ENCODE assay signal across 23 mouse cellular contexts in genomic region chr11:101151063-101151462, GRCm38 (mm10). TPM values are rescaled to one million over a fixed set of nuclear protein-coding genes. Genes with fewer than 3 reads are reported as not detected.
DNase-seq lines count a peak whose midpoint lies in the region; ATAC-seq and TF ChIP-seq lines count a peak whose summit lies in the region.
"Had no signal": no experiment of that assay in that cellular context is flagged by ENCODE, and none has a peak within 500 bp of the region (broad histone marks: within the 10 kb centered on the region; RNA-seq: fewer than 3 reads in every experiment).

No protein-coding gene starts in this region.

- H3K79me2 ChIP-seq in heart, adult 2 months (replicated peaks; ENCODE audit: control insufficient read depth, insufficient read depth, low read length): no peaks in the 10 kb centered on the region

- no peak for TF ChIP-seq POLR2A in heart, adult 2 months (IDR thresholded peaks at IDR 0.05; ENCODE audit: insufficient read depth, low read depth, low read length)

- no peak overlapping the region for H3K27ac ChIP-seq in heart, adult 2 months
- no peak overlapping the region for H3K27ac ChIP-seq in midbrain, embryonic 11.5 days (ENCODE audit: low read depth, low read length)
- no peak overlapping the region for H3K27ac ChIP-seq in midbrain, embryonic 15.5 days
- H3K27ac ChIP-seq in ES-E14 (ENCODE audit: insufficient read depth, low read depth, low read length, poor library complexity, severe bottlenecking): no peak overlapping the region
- no peak overlapping the region for H3K27ac ChIP-seq in stomach, postnatal 0 days (replicated peaks)
- H3K27ac ChIP-seq: embryonic facial prominence, embryonic 10.5 days; embryonic facial prominence, embryonic 12.5 days; forebrain, embryonic 13.5 days; forebrain, embryonic 15.5 days had no signal

- peaks cover under 1% of the 10 kb centered on the region; the same call in 1 of the 2 replicates for H3K4me1 ChIP-seq in heart, adult 2 months (ENCODE audit: control insufficient read depth, insufficient read depth, low read length)
- peaks cover 4% of the 10 kb centered on the region; the same call in 1 of the 2 replicates for H3K4me1 ChIP-seq in midbrain, embryonic 11.5 days (ENCODE audit: control insufficient read depth, insufficient read depth, low read length)
- H3K4me1 ChIP-seq in midbrain, embryonic 15.5 days: peaks cover 21% of the 10 kb centered on the region
- H3K4me1 ChIP-seq in ES-E14 (ENCODE audit: control insufficient read depth in 2 of 2, insufficient read depth in 2 of 2, low read length in 2 of 2, poor library complexity in 1 of 2): peaks cover 1 to 4% of the 10 kb centered on the region in 2 experiments; a peak in 2 of 4 replicates
- H3K4me1 ChIP-seq in stomach, postnatal 0 days (replicated peaks; ENCODE audit: control insufficient read depth, insufficient read depth): peaks cover 6% of the 10 kb centered on the region; the same call in 1 of the 2 replicates

- in situ Hi-C loops in ES-E14 (cut with MboI; ENCODE audit: low sequenced_read_pairs in 2 of 2, unreplicated experiment in 2 of 2): no loop called here

- intact Hi-C loops in heart, adult 2 months (cut with DNase I): no loop called here
- intact Hi-C loops in heart, postnatal 10 days (cut with DNase I): no loop called here

- no peak for ATAC-seq in midbrain, embryonic 11.5 days (ENCODE audit: low FRiP score)
- no peak for ATAC-seq in midbrain, embryonic 15.5 days (replicated peaks)
- no peak for ATAC-seq in stomach, postnatal 0 days (ENCODE audit: low FRiP score, low TSS enrichment)
- ATAC-seq: activated CD4-positive, CD25-positive, alpha-beta regulatory T cell, adult 4 months; forebrain, embryonic 13.5 days; forebrain, embryonic 15.5 days; forebrain, postnatal 0 days; Patski had no signal

- no peaks in the 10 kb centered on the region for H3K36me3 ChIP-seq in heart, adult 2 months (ENCODE audit: control insufficient read depth, insufficient read depth, low read length)
- H3K36me3 ChIP-seq in midbrain, embryonic 11.5 days (ENCODE audit: control insufficient read depth, insufficient read depth, low read length): no peaks in the 10 kb centered on the region
- H3K36me3 ChIP-seq in midbrain, embryonic 15.5 days (replicated peaks): no peaks in the 10 kb centered on the region
- H3K36me3 ChIP-seq in ES-E14 (ENCODE audit: control insufficient read depth, insufficient read depth, low read length, poor library complexity, severe bottlenecking): no peaks in the 10 kb centered on the region
- no peaks in the 10 kb centered on the region for H3K36me3 ChIP-seq in stomach, postnatal 0 days (ENCODE audit: control insufficient read depth, insufficient read depth, low read length)
- H3K36me3 ChIP-seq: embryonic facial prominence, embryonic 10.5 days; embryonic facial prominence, embryonic 12.5 days; forebrain, embryonic 15.5 days had no signal

- H3K9ac ChIP-seq in heart, adult 2 months (ENCODE audit: low read depth, low read length): no peak overlapping the region
- no peak overlapping the region for H3K9ac ChIP-seq in midbrain, embryonic 11.5 days (ENCODE audit: low read length)
- no peak overlapping the region for H3K9ac ChIP-seq in midbrain, embryonic 15.5 days
- H3K9ac ChIP-seq in ES-E14 (ENCODE audit: insufficient read depth, low read depth, low read length, poor library complexity, severe bottlenecking): no peak overlapping the region
- no peak overlapping the region for H3K9ac ChIP-seq in stomach, postnatal 0 days (ENCODE audit: low read length)
- H3K9ac ChIP-seq: embryonic facial prominence, embryonic 12.5 days; forebrain, embryonic 13.5 days; forebrain, embryonic 15.5 days; forebrain, postnatal 0 days had no signal

- no peaks in the 10 kb centered on the region for H3K27me3 ChIP-seq in heart, adult 2 months (ENCODE audit: control insufficient read depth, insufficient read depth, low read length)
- H3K27me3 ChIP-seq in midbrain, embryonic 11.5 days (ENCODE audit: control insufficient read depth, insufficient read depth, low read length): no peaks in the 10 kb centered on the region; the same call in 1 of the 2 replicates
- no peaks in the 10 kb centered on the region for H3K27me3 ChIP-seq in midbrain, embryonic 15.5 days (replicated peaks)
- H3K27me3 ChIP-seq in stomach, postnatal 0 days (ENCODE audit: control insufficient read depth, insufficient read depth, low read length): no peaks in the 10 kb centered on the region
- H3K27me3 ChIP-seq: embryonic facial prominence, embryonic 12.5 days; forebrain, embryonic 15.5 days; Patski had no signal

- H3K9me3 ChIP-seq in midbrain, embryonic 11.5 days (ENCODE audit: control insufficient read depth, low read length): no peaks in the 10 kb centered on the region
- H3K9me3 ChIP-seq in midbrain, embryonic 15.5 days: no peaks in the 10 kb centered on the region
- H3K9me3 ChIP-seq in ES-E14 (ENCODE audit: control insufficient read depth, insufficient read depth, low read depth, low read length): no peaks in the 10 kb centered on the region
- no peaks in the 10 kb centered on the region for H3K9me3 ChIP-seq in stomach, postnatal 0 days (ENCODE audit: control insufficient read depth, low read length)
- H3K9me3 ChIP-seq: embryonic facial prominence, embryonic 10.5 days; embryonic facial prominence, embryonic 12.5 days; forebrain, embryonic 13.5 days; forebrain, embryonic 15.5 days had no signal

- 59% methylated on average over 2 of the region's 2 CpGs for WGBS in heart, adult 2 months
- WGBS in midbrain, embryonic 11.5 days: 50% methylated on average over 2 of the region's 2 CpGs
- 51% methylated on average over 2 of the region's 2 CpGs for WGBS in midbrain, embryonic 15.5 days
- WGBS in stomach, postnatal 0 days: 51% methylated on average over 2 of the region's 2 CpGs

- H3K4me3 ChIP-seq in heart, adult 2 months: no peak overlapping the region
- H3K4me3 ChIP-seq in midbrain, embryonic 11.5 days (ENCODE audit: low read depth, low read length): no peak overlapping the region
- H3K4me3 ChIP-seq in midbrain, embryonic 15.5 days: no peak overlapping the region
- no peak overlapping the region for H3K4me3 ChIP-seq in ES-E14 (ENCODE audit: insufficient read depth in 1 of 2, low read depth in 1 of 2, low read length in 2 of 2, poor library complexity in 1 of 2, severe bottlenecking in 1 of 2)
- no peak overlapping the region for H3K4me3 ChIP-seq in stomach, postnatal 0 days (ENCODE audit: low read depth, low read length)
- H3K4me3 ChIP-seq: embryonic facial prominence, embryonic 10.5 days; embryonic facial prominence, embryonic 12.5 days; forebrain, embryonic 13.5 days; forebrain, embryonic 15.5 days had no signal

- DNase-seq in heart, adult 2 months: no peak
- no peak for DNase-seq in heart, postnatal 10 days
- DNase-seq in midbrain, embryonic 11.5 days (ENCODE audit: low spot score, missing footprints): peak; percentile 21
- DNase-seq in ES-E14 (ENCODE audit: low read depth, low spot score): no peak
- no peak for DNase-seq in stomach, postnatal 0 days (ENCODE audit: low spot score)
- DNase-seq in testis, postnatal 10 days (ENCODE audit: low spot score): no peak
- DNase-seq in gastrocnemius, adult 18-20 months (ENCODE audit: low spot score): no peak
- DNase-seq: adrenal gland, adult 8-10 months; adrenal gland, postnatal 14 days; adrenal gland, postnatal 36 days; cerebellum, adult 2 months; cerebellum, adult 9-10 months; cerebellum, postnatal 10 days; cerebellum, postnatal 25 days; forebrain, postnatal 0 days had no signal

- H3K4me2 ChIP-seq in midbrain, embryonic 11.5 days: no peak overlapping the region
- H3K4me2 ChIP-seq in midbrain, embryonic 15.5 days: no peak overlapping the region
- no peak overlapping the region for H3K4me2 ChIP-seq in stomach, postnatal 0 days (replicated peaks; ENCODE audit: low read depth)
- H3K4me2 ChIP-seq: embryonic facial prominence, embryonic 12.5 days; forebrain, embryonic 13.5 days; forebrain, embryonic 15.5 days had no signal

- TF ChIP-seq CTCF in heart, adult 2 months (IDR thresholded peaks at IDR 0.05): 0 out of 2 replicates have a peak, but pooled peaks have one; percentile 5
- peak; percentile 6; the same call in 1 of the 2 replicates for TF ChIP-seq CTCF in stomach, postnatal 0 days (IDR thresholded peaks at IDR 0.05; ENCODE audit: low read depth)

- TF ChIP-seq EP300 in heart, adult 2 months (IDR thresholded peaks at IDR 0.05; ENCODE audit: insufficient read depth, low read depth, low read length): no peak
- no peak for TF ChIP-seq EP300 in stomach, postnatal 0 days (optimal IDR thresholded peaks at IDR 0.05)

RNA-seq across cellular contexts. Expression of gene Tubg2, which starts 4.6 kb away (rescaled TPM):
- total RNA-seq in heart, adult 2 months (2021): 1 to 10 TPM; 3.5 TPM
- 2.1 and 2.9 TPM in 2 replicates for polyA plus RNA-seq in heart, adult 2 months (2012; rRNA removed)
- 1 to 10 TPM; 3.4 to 3.5 TPM for total RNA-seq in heart, postnatal 10 days (2021)
- 3.4 and 5.1 TPM in 2 replicates for polyA plus RNA-seq in midbrain, embryonic 11.5 days (2014; fragmentation: Nextera tagmentation; extraction: Ambion mirVana)
- polyA plus RNA-seq in midbrain, embryonic 15.5 days (2015; fragmentation: Nextera tagmentation; extraction: Ambion mirVana): 60.8 and 62.7 TPM in 2 replicates
- total RNA-seq in ES-E14 (2012; rRNA removed): 0.31 and 0.74 TPM in 2 replicates
- 3.0 and 3.1 TPM in 2 replicates for polyA plus RNA-seq in stomach, postnatal 0 days (2015; fragmentation: Nextera tagmentation; extraction: Ambion mirVana)
- total RNA-seq in gastrocnemius, adult 18-20 months (2021): 1 to 10 TPM; 2.7 to 3.3 TPM

RNA-seq across cellular contexts. Expression of gene Cntnap1, which starts 19.3 kb away (rescaled TPM):
- 1 to 10 TPM; 1.3 to 1.5 TPM for total RNA-seq in heart, adult 2 months (2021)
- 3.1 and 4.0 TPM in 2 replicates for polyA plus RNA-seq in heart, adult 2 months (2012; rRNA removed)
- total RNA-seq in heart, postnatal 10 days (2021): 1 to 10 TPM; 1.8 to 2.1 TPM
- polyA plus RNA-seq in midbrain, embryonic 11.5 days (2014; fragmentation: Nextera tagmentation; extraction: Ambion mirVana): 0.30 and 0.32 TPM in 2 replicates
- 3.4 and 3.8 TPM in 2 replicates for polyA plus RNA-seq in midbrain, embryonic 15.5 days (2015; fragmentation: Nextera tagmentation; extraction: Ambion mirVana)
- total RNA-seq in ES-E14 (2012; rRNA removed): 0.18 and 0.58 TPM in 2 replicates
- 0.52 and 0.94 TPM in 2 replicates for polyA plus RNA-seq in stomach, postnatal 0 days (2015; fragmentation: Nextera tagmentation; extraction: Ambion mirVana)
- total RNA-seq in gastrocnemius, adult 18-20 months (2021): 1 to 10 TPM in 1 of 2 experiments, under 1 TPM in 1; 0.82 to 1.2 TPM

RNA-seq across cellular contexts. Expression of gene Plekhh3, which starts 20.1 kb away (rescaled TPM):
- 10 to 100 TPM; 14.3 to 28.1 TPM for total RNA-seq in heart, adult 2 months (2021)
- polyA plus RNA-seq in heart, adult 2 months (2012; rRNA removed): 24.4 and 26.7 TPM in 2 replicates
- 10 to 100 TPM; 23.6 to 28.3 TPM for total RNA-seq in heart, postnatal 10 days (2021)
- polyA plus RNA-seq in midbrain, embryonic 11.5 days (2014; fragmentation: Nextera tagmentation; extraction: Ambion mirVana): 5.8 and 7.2 TPM in 2 replicates
- 8.5 and 9.9 TPM in 2 replicates for polyA plus RNA-seq in midbrain, embryonic 15.5 days (2015; fragmentation: Nextera tagmentation; extraction: Ambion mirVana)
- total RNA-seq in ES-E14 (2012; rRNA removed): 3.4 and 5.1 TPM in 2 replicates
- 23.8 and 25.6 TPM in 2 replicates for polyA plus RNA-seq in stomach, postnatal 0 days (2015; fragmentation: Nextera tagmentation; extraction: Ambion mirVana)
- total RNA-seq in gastrocnemius, adult 18-20 months (2021): 10 to 100 TPM; 19.4 to 24.2 TPM
- polyA plus RNA-seq: activated CD4-positive, CD25-positive, alpha-beta regulatory T cell, adult 4 months had no signal

RNA-seq across cellular contexts. Expression of gene Ccr10, which starts 24.2 kb away (rescaled TPM):
- not detected for total RNA-seq in heart, adult 2 months (2021)
- 0.14 TPM in 1 of 2 replicates, not detected in the other for polyA plus RNA-seq in heart, adult 2 months (2012; rRNA removed)
- total RNA-seq in heart, postnatal 10 days (2021): under 1 TPM; 0.14 to 0.20 TPM
- polyA plus RNA-seq in midbrain, embryonic 11.5 days (2014; fragmentation: Nextera tagmentation; extraction: Ambion mirVana): not detected in 2 replicates
- 0.31 and 0.36 TPM in 2 replicates for polyA plus RNA-seq in midbrain, embryonic 15.5 days (2015; fragmentation: Nextera tagmentation; extraction: Ambion mirVana)
- total RNA-seq in ES-E14 (2012; rRNA removed): 0.31 TPM in 1 of 2 replicates, not detected in the other
- polyA plus RNA-seq in stomach, postnatal 0 days (2015; fragmentation: Nextera tagmentation; extraction: Ambion mirVana): 0.16 and 0.24 TPM in 2 replicates
- total RNA-seq in gastrocnemius, adult 18-20 months (2021): not detected
- polyA plus RNA-seq: embryonic facial prominence, embryonic 14.5 days; forebrain, embryonic 13.5 days had no signal

RNA-seq across cellular contexts. Expression of gene Tubg1, which starts 31.3 kb away (rescaled TPM):
- total RNA-seq in heart, adult 2 months (2021): 10 to 100 TPM; 22.7 to 23.6 TPM
- polyA plus RNA-seq in heart, adult 2 months (2012; rRNA removed): 14.2 and 17.2 TPM in 2 replicates
- total RNA-seq in heart, postnatal 10 days (2021): 10 to 100 TPM; 27.0 to 31.1 TPM
- polyA plus RNA-seq in midbrain, embryonic 11.5 days (2014; fragmentation: Nextera tagmentation; extraction: Ambion mirVana): 96.3 and 108 TPM in 2 replicates
- polyA plus RNA-seq in midbrain, embryonic 15.5 days (2015; fragmentation: Nextera tagmentation; extraction: Ambion mirVana): 76.1 and 84.7 TPM in 2 replicates
- total RNA-seq in ES-E14 (2012; rRNA removed): 27.5 and 38.6 TPM in 2 replicates
- 29.7 and 29.8 TPM in 2 replicates for polyA plus RNA-seq in stomach, postnatal 0 days (2015; fragmentation: Nextera tagmentation; extraction: Ambion mirVana)
- 10 to 100 TPM; 24.7 to 26.2 TPM for total RNA-seq in gastrocnemius, adult 18-20 months (2021)
